Comparison of ENCODE assay signal across 9 mouse cellular contexts in the genomic region with DNA sequence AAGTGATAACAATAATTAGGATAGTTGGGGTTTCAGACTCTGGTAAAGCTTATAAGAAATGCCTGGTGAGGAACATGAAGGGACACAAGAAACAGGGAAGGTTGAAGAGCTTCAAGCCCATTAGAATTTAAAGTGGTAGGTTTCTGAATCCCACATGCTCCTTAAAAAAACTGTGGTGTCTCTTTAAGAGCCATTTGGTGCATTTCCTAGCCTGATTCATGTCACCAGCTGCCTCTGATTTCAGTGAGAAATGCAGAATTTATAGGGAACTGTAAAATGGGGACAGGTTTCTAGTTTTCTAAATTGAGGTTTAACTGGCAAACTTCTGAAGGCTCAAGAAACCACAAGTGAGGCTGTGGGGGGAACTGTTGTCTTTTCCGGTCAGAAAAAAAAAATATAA. TPM values are rescaled to one million over a fixed set of nuclear protein-coding genes. Genes with fewer than 3 reads are reported as not detected.
DNase-seq lines count a peak whose midpoint lies in the region; ATAC-seq and TF ChIP-seq lines count a peak whose summit lies in the region.
"Had no signal": no experiment of that assay in that cellular context is flagged by ENCODE, and none has a peak within 500 bp of the region (broad histone marks: within the 10 kb centered on the region; RNA-seq: fewer than 3 reads in every experiment).

No protein-coding gene starts in this region.

- peak overlapping the region; percentile 38 for H3K4me3 ChIP-seq in C2C12 (ENCODE audit: insufficient read depth, poor library complexity, severe bottlenecking)
- H3K4me3 ChIP-seq in heart, embryonic 16.5 days (ENCODE audit: low read length): peak overlapping the region; percentile 60
- H3K4me3 ChIP-seq in liver, embryonic 14.5 days (ENCODE audit: insufficient read depth in 1 of 2, low read depth in 2 of 2, low read length in 2 of 2): peak overlapping the region; percentile 35 to 52; a peak in 3 of 4 replicates

- H3K27ac ChIP-seq in heart, embryonic 16.5 days (ENCODE audit: low read length): peak overlapping the region; percentile 87
- H3K27ac ChIP-seq in liver, embryonic 14.5 days: no peak overlapping the region

- peak overlapping the region; percentile 18 for H3ac ChIP-seq in C2C12 (ENCODE audit: control insufficient read depth, insufficient read length, low read depth)

- H3K4me1 ChIP-seq in heart, embryonic 16.5 days (ENCODE audit: control insufficient read depth, insufficient read depth, low read length): peaks cover 50% of the 10 kb centered on the region
- peaks cover 0 to 22% of the 10 kb centered on the region in 2 experiments; a peak in 2 of 4 replicates for H3K4me1 ChIP-seq in liver, embryonic 14.5 days (replicated peaks; ENCODE audit: control insufficient read depth in 2 of 2, insufficient read depth in 2 of 2, low read length in 1 of 2)

- ATAC-seq in heart, embryonic 16.5 days (replicated peaks; ENCODE audit: extremely low read depth, insufficient read depth, low FRiP score): no peak
- ATAC-seq in liver, embryonic 14.5 days (ENCODE audit: insufficient read depth): no peak

- no peak for TF ChIP-seq CTCF in C2C12 (IDR thresholded peaks at IDR 0.05; ENCODE audit: control insufficient read depth, insufficient read depth, insufficient read length)
- TF ChIP-seq CTCF in liver, embryonic 14.5 days (IDR thresholded peaks at IDR 0.05; ENCODE audit: low read depth): no peak

- DNase-seq in heart, adult 11 months: peak; percentile 31
- no peak for DNase-seq in heart, postnatal 25 days (ENCODE audit: low spot score)
- no peak for DNase-seq in liver, embryonic 14.5 days (ENCODE audit: low read depth in 3 of 3, low spot score in 3 of 3)
- DNase-seq in thymus, adult 18-20 months: no peak
- no peak for DNase-seq in retina, embryonic 14.5 days (ENCODE audit: low spot score)
- no peak for DNase-seq in testis, postnatal 10 days (ENCODE audit: low spot score)
- DNase-seq: lung, adult 18-20 months had no signal

- no peaks in the 10 kb centered on the region for H3K79me3 ChIP-seq in C2C12 (ENCODE audit: low read depth)

- WGBS in heart, embryonic 16.5 days: 8% methylated on average over 1 of the region's 1 CpGs
- WGBS in liver, embryonic 14.5 days (ENCODE audit: insufficient replicate concordance): 10% methylated on average over 1 of the region's 1 CpGs

- intact Hi-C loops in heart, postnatal 25 days (cut with DNase I): no loop called here

- no peak for TF ChIP-seq EP300 in liver, embryonic 14.5 days (IDR thresholded peaks at IDR 0.05; ENCODE audit: low read depth)

- H3K79me2 ChIP-seq in C2C12 (ENCODE audit: control insufficient read depth, insufficient read depth): no peaks in the 10 kb centered on the region

- no peaks in the 10 kb centered on the region for H3K9me3 ChIP-seq in heart, embryonic 16.5 days (replicated peaks; ENCODE audit: control insufficient read depth, low read length)
- no peaks in the 10 kb centered on the region for H3K9me3 ChIP-seq in liver, embryonic 14.5 days (ENCODE audit: control insufficient read depth, low read length)

- peak overlapping the region; percentile 78 for H3K9ac ChIP-seq in heart, embryonic 16.5 days (ENCODE audit: low read length)
- H3K9ac ChIP-seq in liver, embryonic 14.5 days (replicated peaks): peak overlapping the region; percentile 18; the same call in 1 of the 2 replicates

- H3K4me2 ChIP-seq in heart, embryonic 16.5 days (ENCODE audit: low read depth, low read length): peak overlapping the region; percentile 72
- peak overlapping the region; percentile 47 for H3K4me2 ChIP-seq in liver, embryonic 14.5 days (ENCODE audit: low read depth)

- H3K36me3 ChIP-seq in C2C12 (ENCODE audit: control insufficient read depth, insufficient read depth): no peaks in the 10 kb centered on the region
- no peaks in the 10 kb centered on the region for H3K36me3 ChIP-seq in heart, embryonic 16.5 days (ENCODE audit: control insufficient read depth, insufficient read depth)
- H3K36me3 ChIP-seq in liver, embryonic 14.5 days (replicated peaks; ENCODE audit: control insufficient read depth, insufficient read depth, low read depth): no peaks in the 10 kb centered on the region

- H3K27me3 ChIP-seq in C2C12 (ENCODE audit: control insufficient read depth, insufficient read depth, insufficient read length): no peaks in the 10 kb centered on the region
- no peaks in the 10 kb centered on the region; the same call in 1 of the 2 replicates for H3K27me3 ChIP-seq in heart, embryonic 16.5 days (ENCODE audit: control insufficient read depth, insufficient read depth, low read length)
- H3K27me3 ChIP-seq in liver, embryonic 14.5 days (ENCODE audit: control insufficient read depth, insufficient read depth, low read length): no peaks in the 10 kb centered on the region

TF ChIP-seq in C2C12, 6 proteins besides CTCF, POLR2A, EP300 and RAD21:
- TF ChIP-seq MAX (IDR thresholded peaks at IDR 0.05) (no peak), CEBPB (IDR thresholded peaks at IDR 0.05; ENCODE audit: low read depth) (no peak), MYOG (IDR thresholded peaks at IDR 0.05; ENCODE audit: control insufficient read depth, extremely low read depth, insufficient read length) (no peak)
TF ChIP-seq in C2C12: peak in this region for 0.

RNA-seq across cellular contexts. Expression of gene Rtp4, which starts 0.3 kb away (rescaled TPM):
- 1 to 10 TPM; 4.9 to 6.2 TPM for total RNA-seq in heart, postnatal 25 days (2021)
- 0.69 TPM for polyA plus RNA-seq in C2C12 (2012; fragmentation: generic; extraction: Trizol)
- 7.1 and 11.4 TPM in 2 replicates for polyA plus RNA-seq in heart, embryonic 16.5 days (2015; fragmentation: Nextera tagmentation; extraction: Ambion mirVana)
- polyA plus RNA-seq in liver, embryonic 14.5 days (2012; rRNA removed): 2.5 and 3.4 TPM in 2 replicates
- 3.9 and 5.1 TPM in 2 replicates for polyA plus RNA-seq in liver, embryonic 14.5 days (2014; fragmentation: Nextera tagmentation; extraction: Ambion mirVana)

RNA-seq across cellular contexts. Expression of gene Masp1, which starts 0.8 kb away (rescaled TPM):
- total RNA-seq in heart, postnatal 25 days (2021): 10 to 100 TPM; 17.5 to 22.0 TPM
- polyA plus RNA-seq in C2C12 (2012; fragmentation: generic; extraction: Trizol): 16.5 TPM
- 13.6 and 13.8 TPM in 2 replicates for polyA plus RNA-seq in heart, embryonic 16.5 days (2015; fragmentation: Nextera tagmentation; extraction: Ambion mirVana)
- 11.9 and 12.4 TPM in 2 replicates for polyA plus RNA-seq in liver, embryonic 14.5 days (2012; rRNA removed)
- 14.2 and 17.3 TPM in 2 replicates for polyA plus RNA-seq in liver, embryonic 14.5 days (2014; fragmentation: Nextera tagmentation; extraction: Ambion mirVana)
